Mouse (Mus musculus): ENCODE data around the gene Erf. TPM values are rescaled to one million over a fixed set of nuclear protein-coding genes. Genes with fewer than 3 reads are reported as not detected.

Gene Erf
- polyA plus RNA-seq, 1 experiment from 2014 or later = 6.5 TPM

GRCm38 (mm10) chr7:25213099-25213498 lies 37.5 kb downstream of the Erf start:
- Histone ChIP-seq H3K36me3 (peaks cover 99% of the 10 kb centered on the region), H3K4me1 (peaks cover 64% of the 10 kb centered on the region)
- WGBS (ENCODE audit: insufficient replicate concordance) = 41% methylated on average over 3 of the region's 3 CpGs

GRCm38 (mm10) chr7:25210482-25210881 lies 40.1 kb downstream of the Erf start:
- peaks cover 99% of the 10 kb centered on the region for H3K36me3 ChIP-seq
- H3K9me3 ChIP-seq (replicated peaks) = no peaks in the 10 kb centered on the region
- ATAC-seq = no peak
- no peaks in the 10 kb centered on the region for H3K27me3 ChIP-seq (replicated peaks)
- H3K9ac ChIP-seq = peak overlapping the region; percentile 29; the same call in 1 of the 2 replicates
- H3K27ac ChIP-seq = peak overlapping the region; percentile 86
- peak overlapping the region; percentile 61 for H3K4me2 ChIP-seq
- H3K4me3 ChIP-seq = no peak overlapping the region
- 88% methylated on average over 4 of the region's 4 CpGs for WGBS (ENCODE audit: insufficient replicate concordance)
- H3K4me1 ChIP-seq = peaks cover 74% of the 10 kb centered on the region

More at GRCm38 (mm10) chr7:25213099-25213498, 37.5 kb downstream of the Erf start:
- no peak overlapping the region for H3K9ac ChIP-seq
- no peak overlapping the region for H3K4me2 ChIP-seq
- no peaks in the 10 kb centered on the region for H3K9me3 ChIP-seq (replicated peaks)
- H3K4me3 ChIP-seq = no peak overlapping the region
- no peak for ATAC-seq
- H3K27ac ChIP-seq = no peak overlapping the region
- H3K27me3 ChIP-seq (replicated peaks) = no peaks in the 10 kb centered on the region

DNA sequence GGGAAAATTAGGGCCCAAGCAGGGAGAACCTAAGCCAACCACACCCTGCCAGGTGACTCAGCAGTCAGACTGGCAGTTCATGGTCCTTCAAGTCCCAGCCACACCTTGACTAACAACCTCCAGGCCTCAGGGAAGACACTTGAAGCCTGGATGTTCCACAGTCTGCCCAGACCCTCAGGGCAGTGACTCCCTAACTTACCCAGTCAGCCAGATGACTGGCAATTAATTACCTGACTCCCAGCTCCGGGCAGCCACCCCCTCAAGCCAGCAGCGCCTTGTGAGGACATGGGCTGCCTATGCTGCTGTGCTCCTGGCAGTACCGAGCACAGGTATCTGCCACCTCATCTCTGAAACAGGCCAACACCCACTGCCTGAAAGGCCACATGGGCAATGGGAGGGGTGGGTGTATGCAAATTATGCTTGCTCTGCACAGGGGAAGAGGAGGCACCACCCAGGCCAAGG lies 41.4 kb downstream of the Erf start:
- peak; percentile 90 for ATAC-seq
- Histone ChIP-seq H3K36me3 (peaks cover 99% of the 10 kb centered on the region), H3K4me3 (peak overlapping the region; percentile 37), H3K27ac (peak overlapping the region; percentile 86), H3K9ac (peak overlapping the region; percentile 29), H3K4me1 (peaks cover 79% of the 10 kb centered on the region), H3K4me2 (peak overlapping the region; percentile 61), H3K27me3 (replicated peaks) (no peaks in the 10 kb centered on the region), H3K9me3 (replicated peaks) (no peaks in the 10 kb centered on the region)
- 55% methylated on average over 3 of the region's 3 CpGs for WGBS (ENCODE audit: insufficient replicate concordance)

- peaks cover 72% of the 10 kb centered on the region for H3K4me1 ChIP-seq
Measured at GRCm38 (mm10) chr7:25206094-25206830, 44.3 kb downstream of the Erf start.

GRCm38 (mm10) chr7:25205355-25206093 lies 45.0 kb downstream of the Erf start:
- H3K4me2 ChIP-seq = peak overlapping the region; percentile 29; the same call in 1 of the 2 replicates
- H3K36me3 ChIP-seq = peaks cover 99% of the 10 kb centered on the region
- 45% methylated on average over 16 of the region's 16 CpGs for WGBS (ENCODE audit: insufficient replicate concordance)
- peak overlapping the region; percentile 68 for H3K27ac ChIP-seq
- ATAC-seq = no peak
- H3K9ac ChIP-seq = no peak overlapping the region
- no peak overlapping the region for H3K4me3 ChIP-seq
- H3K9me3 ChIP-seq (replicated peaks) = no peaks in the 10 kb centered on the region
- peaks cover 65% of the 10 kb centered on the region for H3K4me1 ChIP-seq
- H3K27me3 ChIP-seq (replicated peaks) = no peaks in the 10 kb centered on the region

More at GRCm38 (mm10) chr7:25206094-25206830, 44.3 kb downstream of the Erf start:
- H3K4me2 ChIP-seq = no peak overlapping the region
- H3K36me3 ChIP-seq = peaks cover 99% of the 10 kb centered on the region
- H3K27ac ChIP-seq = no peak overlapping the region; the same call in 1 of the 2 replicates
- no peak for ATAC-seq
- no peaks in the 10 kb centered on the region for H3K27me3 ChIP-seq (replicated peaks)
- H3K4me3 ChIP-seq = no peak overlapping the region
- WGBS (ENCODE audit: insufficient replicate concordance) = 77% methylated on average over 16 of the region's 16 CpGs
- no peaks in the 10 kb centered on the region for H3K9me3 ChIP-seq (replicated peaks)
- H3K9ac ChIP-seq = no peak overlapping the region

GRCm38 (mm10) chr7:25203624-25204023 lies 46.9 kb downstream of the Erf start:
- H3K27me3 ChIP-seq (replicated peaks) = no peaks in the 10 kb centered on the region
- H3K9ac ChIP-seq = no peak overlapping the region
- no peak for ATAC-seq
- H3K27ac ChIP-seq = no peak overlapping the region
- peaks cover 86% of the 10 kb centered on the region for H3K36me3 ChIP-seq
- H3K9me3 ChIP-seq (replicated peaks) = no peaks in the 10 kb centered on the region
- H3K4me2 ChIP-seq = no peak overlapping the region
- H3K4me3 ChIP-seq = no peak overlapping the region
- peaks cover 46% of the 10 kb centered on the region for H3K4me1 ChIP-seq
- WGBS (ENCODE audit: insufficient replicate concordance) = 87% methylated on average over 20 of the region's 20 CpGs

DNA sequence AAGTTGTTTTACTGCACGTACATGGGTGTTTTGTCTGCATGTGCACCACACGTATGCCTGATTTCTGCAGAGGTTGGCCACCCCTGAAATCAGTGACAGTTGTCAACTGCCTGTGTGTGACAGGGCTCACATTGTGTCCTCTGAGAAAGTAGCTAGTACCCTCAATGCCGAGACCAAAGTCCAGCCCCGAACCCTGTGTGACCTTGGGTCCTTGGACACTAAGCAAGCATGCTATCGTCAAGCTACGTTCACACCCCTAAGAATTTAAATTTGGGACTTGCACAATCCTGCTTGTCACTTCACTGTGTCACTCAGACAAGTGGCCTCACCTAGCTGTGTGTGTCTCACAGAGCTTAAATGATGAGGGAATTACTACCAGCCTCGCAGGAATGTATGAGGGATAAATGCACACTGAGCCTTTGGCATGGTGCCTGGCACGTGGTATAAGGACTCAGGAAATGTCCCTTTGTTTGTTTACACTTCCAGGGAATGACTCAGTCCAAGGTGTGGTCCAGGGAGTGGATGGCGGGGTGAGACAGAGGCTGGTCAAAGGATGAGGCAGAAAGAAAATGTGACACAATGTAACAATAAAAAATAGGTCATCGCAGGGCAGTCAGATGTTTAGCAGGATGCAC lies 53.1 kb downstream of the Erf start:
- ATAC-seq = peak; percentile 31; the same call in 1 of the 2 replicates
- H3K4me2 ChIP-seq = no peak overlapping the region
- no peak overlapping the region for H3K4me3 ChIP-seq
- no peaks in the 10 kb centered on the region for H3K9me3 ChIP-seq (replicated peaks)
- peaks cover 45% of the 10 kb centered on the region for H3K4me1 ChIP-seq
- peaks cover 25% of the 10 kb centered on the region for H3K36me3 ChIP-seq
- WGBS (ENCODE audit: insufficient replicate concordance) = 66% methylated on average over 10 of the region's 10 CpGs
- no peaks in the 10 kb centered on the region for H3K27me3 ChIP-seq (replicated peaks)
- no peak overlapping the region for H3K27ac ChIP-seq
- H3K9ac ChIP-seq = no peak overlapping the region

GRCm38 (mm10) chr7:25196107-25196506 lies 54.5 kb downstream of the Erf start:
- no peaks in the 10 kb centered on the region for H3K27me3 ChIP-seq (replicated peaks)
- no peak overlapping the region for H3K9ac ChIP-seq
- no peaks in the 10 kb centered on the region for H3K9me3 ChIP-seq (replicated peaks)
- H3K27ac ChIP-seq = peak overlapping the region; percentile 84
- WGBS (ENCODE audit: insufficient replicate concordance) = 64% methylated on average over 9 of the region's 9 CpGs
- peaks cover 11% of the 10 kb centered on the region for H3K36me3 ChIP-seq
- no peak for ATAC-seq
- no peak overlapping the region for H3K4me3 ChIP-seq
- peaks cover 45% of the 10 kb centered on the region for H3K4me1 ChIP-seq
- H3K4me2 ChIP-seq = peak overlapping the region; percentile 36; the same call in 1 of the 2 replicates

GRCm38 (mm10) chr7:25195148-25195547 lies 55.4 kb downstream of the Erf start:
- Histone ChIP-seq H3K27me3 (replicated peaks) (no peaks in the 10 kb centered on the region), H3K4me3 (no peak overlapping the region), H3K9ac (0 out of 2 replicates have a peak overlapping the region, but pooled peaks have one; percentile 23), H3K36me3 (peaks cover 1% of the 10 kb centered on the region; the same call in 1 of the 2 replicates), H3K27ac (peak overlapping the region; percentile 84), H3K9me3 (replicated peaks) (no peaks in the 10 kb centered on the region), H3K4me2 (peak overlapping the region; percentile 36), H3K4me1 (peaks cover 45% of the 10 kb centered on the region)
- 66% methylated on average over 3 of the region's 3 CpGs for WGBS (ENCODE audit: insufficient replicate concordance)
- ATAC-seq = peak; percentile 99

Data from liver, embryonic 12.5 days (tissue).